Mouse (Mus musculus): ENCODE results near the gene Rbbp8nl. TPM values are rescaled to one million over a fixed set of nuclear protein-coding genes. Genes with fewer than 3 reads are reported as not detected.
A peak's percentile ranks its signal among the peaks of the same experiment; 100 is the strongest.

Rbbp8nl gene
- total RNA-seq (2021), result not detected

- no peak for DNase-seq (ENCODE audit: extremely low spot score in 1 of 2, low spot score in 1 of 2)
These were observed at the start of gene Rbbp8nl for GRCm38 (mm10) chr2:180289440-180290108. Gene Rbbp8nl, minus strand, starts transcription at chr2:180289879.

GRCm38 (mm10) chr2:180334551-180334986, 44.9 kb upstream of the Rbbp8nl start, which contains the start of gene Gata5:
Gene Gata5, minus strand, starts transcription at chr2:180334699.
- DNase-seq (ENCODE audit: extremely low spot score in 1 of 2, low spot score in 1 of 2), result no peak

- DNase-seq (ENCODE audit: extremely low spot score in 1 of 2, low spot score in 1 of 2), result no peak
These were observed 44.3 kb upstream of the Rbbp8nl start for GRCm38 (mm10) chr2:180333778-180334550.

- no peak for DNase-seq (ENCODE audit: extremely low spot score in 1 of 2, low spot score in 1 of 2)
These were observed 39.8 kb upstream of the Rbbp8nl start for GRCm38 (mm10) chr2:180329466-180329865.

DNA sequence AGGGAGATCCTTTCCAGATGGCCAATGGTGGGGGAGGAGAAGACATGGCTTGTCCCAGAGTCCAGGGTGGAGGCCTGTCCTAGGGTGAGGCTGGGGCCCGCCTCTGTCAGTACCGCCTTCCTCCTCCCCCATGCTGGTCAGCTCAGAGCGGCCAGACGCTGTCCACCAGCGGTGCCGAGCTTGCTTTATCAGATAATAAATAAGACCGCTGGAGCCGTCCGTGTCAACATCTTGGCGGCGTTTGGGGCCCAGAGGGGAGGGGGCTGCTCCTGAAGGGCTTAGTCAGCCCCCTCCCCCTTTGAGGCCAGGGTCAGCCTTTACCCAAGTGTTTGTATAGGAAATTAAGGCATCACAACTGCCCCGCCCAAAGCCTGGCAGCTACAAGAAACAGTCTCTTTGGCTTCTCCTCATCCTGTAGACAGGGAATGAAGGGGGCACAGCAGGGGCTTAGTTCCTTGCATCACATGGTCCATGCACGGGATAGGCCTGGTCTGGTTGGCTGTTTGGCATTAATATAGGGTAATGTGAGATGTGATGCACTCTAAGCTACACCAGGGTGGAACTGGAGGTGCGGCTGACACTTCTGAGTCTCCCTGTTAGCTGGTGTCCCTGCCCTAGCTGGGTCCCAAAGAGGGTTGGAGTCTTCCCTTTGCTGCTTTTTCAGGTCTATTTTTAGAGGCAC, 33.1 kb upstream of the Rbbp8nl start:
- DNase-seq (ENCODE audit: extremely low spot score in 1 of 2, low spot score in 1 of 2), result no peak

GRCm38 (mm10) chr2:180320216-180320615, 30.5 kb upstream of the Rbbp8nl start:
- DNase-seq (ENCODE audit: extremely low spot score in 1 of 2, low spot score in 1 of 2), result no peak

DNA sequence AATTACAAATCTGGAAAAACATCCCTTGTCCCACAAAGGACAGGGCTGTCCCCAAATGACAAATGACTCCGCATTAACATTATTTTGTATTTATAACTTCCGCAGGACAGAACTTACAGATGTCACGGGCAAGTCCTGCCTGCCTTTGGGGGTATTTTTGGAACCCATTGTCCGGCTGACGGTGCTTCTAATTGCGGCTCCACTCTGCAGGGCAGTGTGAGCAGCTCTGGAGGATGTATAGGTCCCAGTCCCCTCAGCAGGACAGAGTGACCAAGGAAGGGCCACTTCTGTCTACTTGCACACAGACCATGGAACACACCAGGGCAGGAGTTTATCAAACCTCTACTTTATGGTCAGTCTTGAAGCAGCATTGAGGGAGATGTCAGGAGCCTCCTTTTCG, 27.9 kb upstream of the Rbbp8nl start:
- DNase-seq (ENCODE audit: extremely low spot score in 1 of 2, low spot score in 1 of 2), result no peak

GRCm38 (mm10) chr2:180314292-180314691, 24.6 kb upstream of the Rbbp8nl start:
- DNase-seq (ENCODE audit: extremely low spot score in 1 of 2, low spot score in 1 of 2), result no peak

GRCm38 (mm10) chr2:180311147-180311546, 21.5 kb upstream of the Rbbp8nl start:
- no peak for DNase-seq (ENCODE audit: extremely low spot score in 1 of 2, low spot score in 1 of 2)

DNA sequence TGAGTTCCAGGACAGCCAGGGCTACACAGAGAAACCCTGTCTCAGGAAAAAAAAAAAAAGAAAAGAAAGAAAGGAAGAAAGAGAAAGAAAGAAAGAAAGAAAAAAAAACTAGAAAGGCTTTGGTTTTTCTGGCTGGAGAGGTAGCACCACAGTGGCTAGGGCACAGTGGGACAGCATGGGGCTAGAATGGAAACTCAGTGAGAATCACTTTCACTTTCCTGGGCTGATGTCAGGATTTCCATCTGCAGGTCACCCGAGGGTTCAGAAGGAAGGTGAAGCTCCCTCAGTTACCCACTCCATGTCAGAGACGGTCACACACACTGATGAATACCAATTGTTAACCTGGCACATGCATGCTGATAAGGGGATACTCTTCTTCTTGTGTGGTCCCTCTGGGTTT, 18.0 kb upstream of the Rbbp8nl start:
- no peak for DNase-seq (ENCODE audit: extremely low spot score in 1 of 2, low spot score in 1 of 2)

DNA sequence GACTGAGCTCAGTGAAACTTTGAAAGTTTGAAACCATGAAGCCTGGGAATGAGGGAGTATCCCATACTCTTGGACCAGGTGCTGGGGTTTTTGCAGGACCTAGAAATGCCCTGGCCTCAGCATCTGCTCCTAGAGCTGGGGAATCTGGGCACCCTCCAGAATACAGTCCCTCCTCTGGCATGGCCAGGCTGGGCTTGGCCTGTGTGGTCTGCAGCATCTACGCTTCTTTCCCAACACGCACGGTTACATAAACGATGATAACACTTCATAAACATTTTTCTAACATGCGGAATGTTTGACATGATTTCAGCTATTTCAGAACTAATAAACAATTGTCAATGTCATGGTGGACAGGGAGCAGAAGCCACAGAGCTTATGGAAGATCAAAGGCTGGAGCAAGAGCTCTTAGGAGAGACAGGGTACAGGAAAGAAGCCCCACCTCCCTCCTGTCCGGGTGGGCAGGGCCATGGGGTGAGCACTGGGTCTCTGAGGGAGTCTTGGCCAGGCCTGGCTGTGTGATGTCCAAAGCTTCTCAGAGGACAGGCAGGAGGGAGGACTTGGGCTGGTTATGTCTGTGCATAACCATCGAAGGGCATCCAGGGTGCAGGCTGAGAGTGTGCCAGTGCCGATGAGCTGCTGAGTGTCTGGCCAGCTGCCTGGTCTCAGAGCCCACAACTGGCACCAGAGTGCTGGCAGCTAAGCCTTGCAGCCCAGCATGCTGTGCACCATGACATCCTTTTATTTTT, 16.9 kb upstream of the Rbbp8nl start:
- DNase-seq (ENCODE audit: extremely low spot score in 1 of 2, low spot score in 1 of 2), result peak in 1 of 2 experiments; percentile 7

DNA sequence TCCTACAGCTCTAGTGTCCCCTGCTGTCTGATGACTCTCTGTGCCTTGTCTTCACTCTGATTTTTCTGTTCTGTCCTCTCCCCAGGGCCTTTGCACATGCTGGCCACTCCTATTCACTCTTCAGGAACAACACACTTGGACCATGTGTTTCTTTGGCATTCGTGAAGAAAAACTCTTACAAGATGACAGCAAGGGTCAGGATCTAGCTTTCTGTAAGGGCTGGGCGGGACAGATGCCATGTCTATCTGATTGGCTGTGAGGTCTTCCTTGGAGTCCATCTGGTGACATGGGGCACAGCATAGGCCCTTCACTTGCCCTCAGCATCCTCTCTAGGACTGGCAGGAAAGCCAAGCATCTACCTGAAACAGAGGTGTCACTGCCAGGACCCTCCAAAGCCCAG, 16.3 kb upstream of the Rbbp8nl start:
- no peak for DNase-seq (ENCODE audit: extremely low spot score in 1 of 2, low spot score in 1 of 2)

DNA sequence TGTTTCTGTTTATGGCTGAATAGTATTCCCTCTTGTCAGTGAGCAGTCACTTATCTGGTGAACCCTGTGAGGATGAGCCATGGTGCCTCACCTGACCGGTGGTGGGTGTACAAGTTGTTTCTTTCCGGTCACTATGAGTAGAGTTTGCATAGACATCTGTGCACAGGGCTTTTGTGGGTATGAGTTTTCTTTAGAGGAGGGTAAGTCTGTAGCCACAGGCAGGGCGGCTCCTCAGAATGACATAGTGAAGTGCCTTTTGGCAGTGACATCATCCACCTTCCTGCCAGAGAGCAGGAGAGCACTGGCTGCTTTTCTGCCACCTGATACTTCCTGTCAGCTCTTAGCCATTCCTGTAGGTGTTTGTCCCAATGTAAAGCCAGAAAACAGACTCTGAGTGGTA, 15.8 kb upstream of the Rbbp8nl start:
- DNase-seq (ENCODE audit: extremely low spot score in 1 of 2, low spot score in 1 of 2), result no peak

GRCm38 (mm10) chr2:180304554-180304953, 14.9 kb upstream of the Rbbp8nl start:
- no peak for DNase-seq (ENCODE audit: extremely low spot score in 1 of 2, low spot score in 1 of 2)

DNA sequence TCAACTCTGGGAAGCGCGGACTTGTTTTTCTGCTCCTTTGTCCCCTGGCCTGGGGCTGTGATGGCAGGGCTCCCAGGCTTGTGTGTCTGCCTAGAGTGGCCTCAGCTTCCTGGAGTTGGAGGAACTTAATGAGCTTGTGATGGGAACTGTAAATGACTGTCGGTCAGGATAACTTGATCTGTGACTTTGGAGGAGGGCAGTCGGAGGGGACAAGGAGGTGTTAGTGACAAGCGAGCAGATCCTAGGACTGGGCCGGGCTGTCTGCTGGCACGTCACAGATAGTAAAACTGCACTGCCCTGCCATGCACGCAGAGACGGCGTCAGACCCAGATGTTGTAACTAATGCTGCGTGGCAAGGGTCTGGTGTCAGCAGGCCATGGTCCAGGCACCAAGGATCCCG, 13.8 kb upstream of the Rbbp8nl start:
- DNase-seq (ENCODE audit: extremely low spot score in 1 of 2, low spot score in 1 of 2), result no peak

DNA sequence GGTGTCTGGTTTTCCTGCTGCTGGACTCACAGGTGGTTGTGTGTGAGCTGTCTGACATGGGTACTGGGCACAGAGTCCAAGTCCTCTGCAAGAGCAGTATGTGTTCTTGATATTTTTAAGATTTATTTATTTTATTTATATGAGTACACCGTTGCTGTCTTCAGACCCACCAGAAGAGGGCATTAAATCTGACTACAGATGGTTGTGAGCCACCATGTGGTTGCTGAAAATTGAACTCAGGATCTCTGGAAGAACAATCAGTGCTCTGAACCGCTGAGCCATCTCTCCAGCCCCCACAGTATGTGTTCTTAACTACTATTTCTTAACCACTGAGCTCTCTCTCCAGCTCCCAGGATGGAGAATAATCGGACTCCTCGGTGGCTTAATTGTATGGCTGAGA, 12.5 kb upstream of the Rbbp8nl start:
- no peak for DNase-seq (ENCODE audit: extremely low spot score in 1 of 2, low spot score in 1 of 2)

DNA sequence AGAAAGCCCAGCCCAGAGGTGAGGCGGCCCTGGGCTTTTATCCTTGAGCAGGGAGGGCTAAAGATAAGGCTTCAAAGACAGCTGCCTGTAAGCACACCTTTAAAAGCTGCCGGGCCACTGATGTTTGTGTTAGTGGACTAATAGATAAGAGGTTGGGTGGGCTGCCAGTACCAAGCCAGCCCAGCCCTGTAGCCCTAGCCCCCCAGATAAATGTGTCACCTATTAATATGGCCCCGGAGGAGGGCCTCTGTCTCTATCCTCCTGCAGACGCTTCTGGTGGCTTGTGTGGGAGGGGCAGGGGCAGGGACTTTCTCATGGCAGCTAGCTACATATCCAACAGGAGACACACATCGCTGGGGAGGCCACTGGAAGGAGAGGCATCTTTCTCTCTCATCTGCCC, 11.1 kb upstream of the Rbbp8nl start:
- DNase-seq (ENCODE audit: extremely low spot score in 1 of 2, low spot score in 1 of 2), result no peak

DNA sequence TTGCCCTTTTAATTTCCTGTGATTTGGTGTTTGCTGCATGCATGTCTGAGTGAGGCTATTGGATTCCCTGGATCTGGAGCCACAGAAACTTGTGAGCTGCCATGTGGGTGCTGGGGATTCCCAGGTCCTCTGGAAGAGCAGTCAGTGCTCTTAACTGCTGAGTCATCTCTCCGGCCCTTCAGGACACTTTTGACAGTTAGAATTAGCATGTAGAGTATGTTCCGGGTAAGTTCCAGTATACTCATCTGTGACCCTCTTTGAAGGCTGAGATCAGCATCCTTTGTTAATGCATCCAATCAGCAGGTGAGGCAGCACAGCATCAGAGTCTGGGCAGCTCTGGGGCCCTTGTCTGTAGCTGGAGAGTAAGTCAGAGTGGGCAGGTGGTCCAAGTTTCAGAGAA, 10.6 kb upstream of the Rbbp8nl start:
- DNase-seq (ENCODE audit: extremely low spot score in 1 of 2, low spot score in 1 of 2), result no peak

- DNase-seq (ENCODE audit: extremely low spot score in 1 of 2, low spot score in 1 of 2), result no peak
These were observed 3.2 kb upstream of the Rbbp8nl start for GRCm38 (mm10) chr2:180292906-180293305.

DNA sequence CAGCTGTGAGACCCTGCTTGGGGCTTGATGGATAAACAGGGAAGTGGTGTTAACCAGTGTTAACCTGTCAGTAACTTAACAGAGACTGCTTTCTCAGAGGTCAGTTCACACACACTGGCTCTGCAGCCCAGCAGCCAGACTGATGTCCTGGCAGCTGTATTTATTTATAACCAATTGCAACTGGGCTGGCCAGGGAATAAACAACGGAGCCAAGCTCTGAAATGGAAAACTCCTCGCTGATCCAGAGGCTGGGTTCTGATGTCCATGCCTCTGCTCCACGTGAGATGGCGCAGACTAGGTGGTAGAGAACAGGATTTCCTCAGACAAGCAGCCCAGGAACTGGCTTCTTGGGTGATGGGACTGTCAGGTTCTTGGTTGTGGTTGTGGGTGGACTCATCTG, 2.3 kb upstream of the Rbbp8nl start:
- DNase-seq (ENCODE audit: extremely low spot score in 1 of 2, low spot score in 1 of 2), result no peak

DNA sequence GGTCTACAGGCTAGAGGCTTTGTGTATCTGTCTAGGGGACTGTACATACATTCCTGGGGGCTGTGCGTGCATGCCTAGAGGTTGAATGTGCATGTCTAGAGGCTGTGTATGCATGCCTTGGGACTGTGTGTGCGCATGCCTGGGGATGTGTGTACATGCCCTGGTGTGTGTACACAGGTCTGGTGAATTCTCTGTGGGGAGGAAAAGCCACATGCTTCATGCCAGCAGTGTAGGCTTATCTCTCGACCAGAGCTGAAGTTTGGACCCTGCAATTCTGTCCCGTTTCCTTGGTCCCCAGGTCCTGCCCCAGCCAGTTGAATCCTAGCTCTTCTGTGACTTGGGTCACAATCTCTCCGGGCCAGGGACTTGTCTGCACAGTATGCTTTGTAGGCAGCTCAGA, 1.9 kb upstream of the Rbbp8nl start:
- no peak for DNase-seq (ENCODE audit: extremely low spot score in 1 of 2, low spot score in 1 of 2)
